Mouse (Mus musculus): ENCODE results near the gene Cyp4f40.
"Not testable (repeated sequence)": the region's sequence is repeated elsewhere in the genome, so short reads cannot be mapped to it uniquely, and the experiment has no call there.

Cyp4f40 gene

DNA sequence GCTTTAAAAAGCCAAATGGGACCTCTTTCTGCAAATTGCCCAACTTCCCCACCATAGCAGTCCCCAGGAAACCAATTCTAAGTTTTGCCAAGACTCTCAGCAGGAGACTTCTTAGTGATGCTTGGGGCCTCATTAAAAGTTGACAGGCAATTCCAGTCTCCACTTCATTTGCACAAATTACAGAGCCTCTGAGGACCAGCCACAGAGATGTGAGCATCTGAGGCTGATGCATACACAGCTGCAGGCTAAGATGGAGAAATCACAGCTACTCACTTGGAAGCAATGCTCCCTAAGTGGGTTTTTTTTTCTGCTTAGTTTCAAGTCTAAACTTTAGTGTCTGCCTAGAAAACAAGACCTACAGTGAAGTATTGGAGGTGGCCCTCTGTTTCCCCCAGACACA lies 51.8 kb downstream of the Cyp4f40 start:
- not testable (repeated sequence) for DNase-seq (ENCODE audit: low spot score)

DNA sequence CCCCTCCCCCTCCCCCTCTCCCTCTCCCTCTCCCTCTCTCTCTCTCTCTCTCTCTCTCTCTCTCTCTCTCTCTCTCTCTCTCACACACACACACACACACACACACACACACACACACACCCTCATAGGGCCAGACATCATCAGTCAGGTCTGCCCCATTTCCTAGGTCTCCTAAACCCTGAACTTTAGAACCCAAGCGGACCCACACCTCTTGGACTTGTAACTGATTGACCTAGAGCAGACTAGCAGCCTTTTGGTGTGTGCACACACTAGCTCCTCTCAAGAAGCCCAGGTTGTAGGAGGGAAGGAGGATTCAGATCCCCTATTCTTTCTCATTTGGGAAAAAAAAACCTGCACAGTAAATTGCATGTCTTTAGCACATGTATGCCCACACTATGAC lies 63.5 kb downstream of the Cyp4f40 start:
- not testable (repeated sequence) for DNase-seq (ENCODE audit: low spot score)

DNA sequence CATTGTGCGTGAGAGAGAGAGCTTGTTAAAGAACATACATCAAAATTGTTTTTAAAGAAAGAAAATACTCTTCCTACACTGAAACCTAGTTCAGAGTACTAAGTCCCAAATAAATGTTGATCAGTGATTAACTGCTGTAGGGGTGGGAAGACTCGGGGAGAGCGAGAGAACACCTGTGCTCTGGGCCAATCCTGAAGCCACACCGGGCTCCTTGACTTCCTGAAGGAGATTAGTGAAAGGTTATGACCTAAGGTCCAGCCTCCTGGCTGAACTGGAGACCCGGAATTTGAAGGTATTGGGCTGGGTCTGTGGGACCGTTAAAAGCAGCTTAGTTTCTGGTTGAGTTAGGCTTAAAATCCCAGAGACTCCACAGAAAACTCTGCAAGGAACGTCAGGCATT lies 64.1 kb downstream of the Cyp4f40 start:
- no peak for DNase-seq (ENCODE audit: low spot score)

DNA sequence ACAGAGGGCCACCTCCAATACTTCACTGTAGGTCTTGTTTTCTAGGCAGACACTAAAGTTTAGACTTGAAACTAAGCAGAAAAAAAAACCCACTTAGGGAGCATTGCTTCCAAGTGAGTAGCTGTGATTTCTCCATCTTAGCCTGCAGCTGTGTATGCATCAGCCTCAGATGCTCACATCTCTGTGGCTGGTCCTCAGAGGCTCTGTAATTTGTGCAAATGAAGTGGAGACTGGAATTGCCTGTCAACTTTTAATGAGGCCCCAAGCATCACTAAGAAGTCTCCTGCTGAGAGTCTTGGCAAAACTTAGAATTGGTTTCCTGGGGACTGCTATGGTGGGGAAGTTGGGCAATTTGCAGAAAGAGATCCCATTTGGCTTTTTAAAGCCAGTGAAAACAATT lies 67.7 kb downstream of the Cyp4f40 start:
- DNase-seq (ENCODE audit: low spot score): not testable (repeated sequence)
